Mouse (Mus musculus) megakaryocyte, embryonic 14.5 days (primary cell): ENCODE measurements around the gene Tjp1.

Source experiments
- FLI1 ChIP-seq: IDR thresholded peaks from 2 replicates; pipeline ENCODE4 v1.6.1; 2012; ENCODE audit warnings: low read length, inconsistent platforms, mixed read lengths
- GATA1 ChIP-seq: IDR thresholded peaks from 3 replicates; pipeline ENCODE4 v1.6.1; 2012; ENCODE audit warnings: mixed read lengths, low read length, inconsistent platforms, borderline replicate concordance

DNA sequence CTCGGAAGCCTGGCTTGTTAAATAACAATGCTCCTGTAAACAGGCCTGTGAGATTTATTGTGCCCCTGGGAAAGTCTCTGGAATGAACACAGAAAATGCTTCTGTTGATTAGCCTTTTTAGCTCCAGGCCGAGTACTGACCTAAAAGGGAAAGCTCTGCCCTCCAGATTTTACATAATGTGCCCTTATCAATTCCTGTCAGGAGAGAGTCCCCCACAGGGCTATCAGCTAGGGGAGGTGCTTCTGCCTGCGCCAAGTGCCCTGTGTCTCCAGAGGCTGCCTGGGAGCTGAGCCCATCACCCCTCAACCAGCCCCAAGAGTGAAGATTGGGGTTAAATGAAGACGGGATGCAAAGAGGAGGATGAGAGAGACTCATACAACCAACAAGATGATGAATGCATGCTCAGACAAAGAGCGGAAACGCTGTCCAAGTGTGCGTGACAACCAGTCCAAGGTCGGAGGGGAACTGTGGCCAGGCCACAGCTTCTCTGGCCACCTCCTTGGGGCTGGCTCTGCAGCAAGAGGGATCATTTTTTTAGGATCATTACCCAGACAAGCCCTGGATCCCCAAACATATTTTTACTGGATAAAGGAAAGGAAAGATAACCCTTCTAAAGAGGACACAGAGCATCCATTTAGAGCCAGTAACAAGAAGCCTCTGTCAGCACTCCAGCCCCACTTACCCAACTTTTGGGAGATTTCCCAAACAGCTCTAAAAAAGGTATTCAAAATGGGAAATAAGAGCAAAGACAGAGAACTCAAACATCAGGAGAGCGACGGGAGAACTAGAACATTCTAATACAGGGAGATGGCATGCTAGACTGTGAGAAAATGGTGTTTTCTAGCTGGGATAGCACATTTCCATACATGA lies 110.1 kb downstream of the Tjp1 start:
- TF ChIP-seq FLI1: no peak
- no peak for TF ChIP-seq GATA1
